Mouse (Mus musculus) intestine, embryonic 16.5 days (tissue): ENCODE results near the gene Rarb. TPM values are rescaled to one million over a fixed set of nuclear protein-coding genes. Genes with fewer than 3 reads are reported as not detected.

Experiments used
- ATAC-seq: fragments of 200-750 bp; cut with Nextera tagmentation; 2 replicates; pipeline ENCODE4 v1.8.0; 2017; ENCODE audit warnings: moderate TSS enrichment, moderate library complexity
- H3K27ac ChIP-seq: fragments of 300-500 bp; sonication (generic); 2 replicates; pipeline ENCODE4 v1.5.1; 2014; ENCODE audit warnings: mild to moderate bottlenecking, low read length
- H3K27me3 ChIP-seq: fragments of 300-500 bp; sonication (generic); replicated peaks from 2 replicates; pipeline ENCODE4 v1.6.1; 2014; ENCODE audit warnings: low read length, control low read depth, mixed read lengths; ENCODE audit not compliant: control insufficient read depth, insufficient read depth
- H3K36me3 ChIP-seq: fragments of 300-500 bp; sonication (generic); 2 replicates; pipeline ENCODE4 v1.6.1; 2014; ENCODE audit warnings: low read length, control low read depth; ENCODE audit not compliant: control insufficient read depth, insufficient read depth
- H3K4me1 ChIP-seq: fragments of 300-500 bp; sonication (generic); 2 replicates; pipeline ENCODE4 v1.6.1; 2014; ENCODE audit warnings: low read length, control low read depth, mixed read lengths; ENCODE audit not compliant: control insufficient read depth, insufficient read depth
- H3K4me2 ChIP-seq: fragments of 300-500 bp; sonication (generic); 2 replicates; pipeline ENCODE4 v1.6.1; 2014; ENCODE audit warnings: low read depth, low read length, control low read depth
- H3K4me3 ChIP-seq: fragments of 300-500 bp; sonication (generic); 2 replicates; pipeline ENCODE4 v1.5.1; 2014; ENCODE audit warnings: mild to moderate bottlenecking, low read length
- H3K9ac ChIP-seq: fragments of 300-500 bp; sonication (generic); 2 replicates; pipeline ENCODE4 v1.6.1; 2014; ENCODE audit warnings: low read depth, low read length
- H3K9me3 ChIP-seq: fragments of 300-500 bp; sonication (generic); 2 replicates; pipeline ENCODE4 v1.6.1; 2016; ENCODE audit warnings: low read length, control low read depth; ENCODE audit not compliant: control insufficient read depth
- WGBS: fragments of 180-500 bp; shearing (Covaris S2); extraction: QIAGEN DNeasy Blood & Tissue Kit; methylation state at CpG from one replicate; pipeline ENCODE4 v1.1.7; 2014; 5-methylcytosine and 5-hydroxymethylcytosine counted together
- polyA plus RNA-seq: library from polyadenylated mRNA; unstranded; fragments of >200 nt; fragmentation: Nextera tagmentation; extraction: Ambion mirVana; gene quantifications from 2 replicates; pipeline ENCODE4 v1.2.1, GENCODE M21; 2015

Rarb gene
- polyA plus RNA-seq, 1 experiment from 2014 or later, result 6.2 TPM

DNA sequence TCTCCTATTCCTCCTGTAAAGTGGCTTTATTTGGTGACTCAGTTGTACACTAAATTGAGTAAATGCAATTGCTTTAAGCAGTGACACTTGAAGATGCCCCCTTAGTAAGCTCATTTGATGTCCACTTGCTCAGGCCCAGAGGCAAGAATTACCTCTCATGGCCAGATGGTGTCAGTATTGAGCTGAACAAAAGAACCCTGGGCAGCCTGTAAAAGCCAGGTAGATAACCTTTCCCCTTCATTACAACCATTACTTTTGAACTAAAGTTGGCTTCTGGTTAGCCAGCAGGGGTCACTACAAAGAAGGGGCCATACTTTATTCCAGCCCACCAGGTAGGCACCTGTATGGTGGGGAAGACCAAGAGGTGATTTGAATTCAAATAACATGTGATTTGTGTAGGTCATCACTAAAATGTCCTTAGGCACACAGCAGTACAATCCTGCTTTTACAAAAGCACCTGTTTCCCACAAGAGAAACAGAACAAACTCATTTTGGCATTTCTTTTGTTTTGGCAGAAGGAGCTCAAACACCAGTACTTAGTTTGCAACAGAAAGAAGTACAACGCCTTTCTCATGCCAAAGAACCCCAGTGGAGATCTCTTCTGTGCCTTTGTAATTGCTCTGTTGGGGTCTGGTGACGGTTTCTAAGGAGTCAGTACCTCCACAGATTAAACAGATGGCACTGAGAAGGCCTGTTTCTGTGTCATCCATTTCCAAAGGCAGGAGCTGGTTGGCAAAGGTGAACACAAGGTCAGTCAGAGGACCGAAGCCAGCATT lies 384.4 kb downstream of the Rarb start:
- H3K27me3 ChIP-seq, result no peaks in the 10 kb centered on the region
- no peaks in the 10 kb centered on the region for H3K9me3 ChIP-seq
- peak; percentile 27; the same call in 1 of the 2 replicates for ATAC-seq
- peaks cover 3% of the 10 kb centered on the region; the same call in 1 of the 2 replicates for H3K36me3 ChIP-seq
- H3K9ac ChIP-seq, result no peak overlapping the region
- no peak overlapping the region for H3K4me2 ChIP-seq
- 75% methylated on average over 3 of the region's 3 CpGs for WGBS
- no peak overlapping the region for H3K4me3 ChIP-seq
- H3K4me1 ChIP-seq, result no peaks in the 10 kb centered on the region
- no peak overlapping the region for H3K27ac ChIP-seq

DNA sequence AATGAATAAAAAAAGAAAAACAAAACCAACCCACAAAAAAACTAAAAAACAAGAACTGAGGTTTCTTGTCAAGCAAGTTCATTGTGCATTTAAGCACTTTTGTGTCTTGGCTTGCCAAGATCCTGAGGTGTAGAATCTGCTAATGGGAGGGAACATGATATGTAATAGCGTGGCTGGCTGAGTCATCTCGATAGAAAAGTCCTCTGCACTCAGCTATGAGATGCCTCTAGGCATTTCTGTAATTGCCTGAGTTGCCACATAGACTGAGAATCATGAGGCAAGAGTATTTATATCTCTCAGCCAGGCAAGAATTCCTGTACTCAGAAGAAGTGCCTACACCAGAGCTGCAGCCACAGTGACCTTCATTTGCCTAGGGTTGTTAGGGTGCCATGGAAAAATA lies 385.8 kb downstream of the Rarb start:
- no peak for ATAC-seq
- H3K4me3 ChIP-seq, result no peak overlapping the region
- H3K27ac ChIP-seq, result no peak overlapping the region
- no peak overlapping the region for H3K4me2 ChIP-seq
- WGBS, result 82% methylated on average over 2 of the region's 2 CpGs
- peaks cover 3% of the 10 kb centered on the region; the same call in 1 of the 2 replicates for H3K36me3 ChIP-seq
- no peak overlapping the region for H3K9ac ChIP-seq
- H3K27me3 ChIP-seq, result no peaks in the 10 kb centered on the region
- no peaks in the 10 kb centered on the region for H3K4me1 ChIP-seq
- no peaks in the 10 kb centered on the region for H3K9me3 ChIP-seq

DNA sequence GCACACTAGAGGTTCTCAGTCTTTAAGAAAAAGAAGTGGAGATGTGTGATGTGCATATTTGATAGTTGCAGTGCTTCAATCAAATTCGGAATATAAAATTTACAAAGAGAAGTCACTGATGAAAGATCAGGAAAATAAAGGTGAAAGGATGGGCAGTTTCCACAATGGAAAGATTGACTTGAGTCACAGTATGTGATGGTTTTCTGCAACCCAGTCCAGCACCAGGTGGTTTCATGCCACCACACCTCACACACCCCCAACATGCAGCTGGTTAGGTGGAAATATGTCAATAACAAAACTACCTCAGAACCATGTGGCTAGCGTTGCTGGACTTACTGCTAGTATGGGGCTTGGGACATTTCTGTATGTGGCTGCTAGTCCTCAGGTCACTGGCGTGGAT lies 386.4 kb downstream of the Rarb start:
- peaks cover 3% of the 10 kb centered on the region; the same call in 1 of the 2 replicates for H3K36me3 ChIP-seq
- no peak for ATAC-seq
- H3K4me2 ChIP-seq, result no peak overlapping the region
- H3K9me3 ChIP-seq, result no peaks in the 10 kb centered on the region
- no peaks in the 10 kb centered on the region for H3K4me1 ChIP-seq
- H3K27ac ChIP-seq, result no peak overlapping the region
- 90% methylated on average over 3 of the region's 3 CpGs for WGBS
- H3K27me3 ChIP-seq, result no peaks in the 10 kb centered on the region
- no peak overlapping the region for H3K9ac ChIP-seq
- H3K4me3 ChIP-seq, result no peak overlapping the region

DNA sequence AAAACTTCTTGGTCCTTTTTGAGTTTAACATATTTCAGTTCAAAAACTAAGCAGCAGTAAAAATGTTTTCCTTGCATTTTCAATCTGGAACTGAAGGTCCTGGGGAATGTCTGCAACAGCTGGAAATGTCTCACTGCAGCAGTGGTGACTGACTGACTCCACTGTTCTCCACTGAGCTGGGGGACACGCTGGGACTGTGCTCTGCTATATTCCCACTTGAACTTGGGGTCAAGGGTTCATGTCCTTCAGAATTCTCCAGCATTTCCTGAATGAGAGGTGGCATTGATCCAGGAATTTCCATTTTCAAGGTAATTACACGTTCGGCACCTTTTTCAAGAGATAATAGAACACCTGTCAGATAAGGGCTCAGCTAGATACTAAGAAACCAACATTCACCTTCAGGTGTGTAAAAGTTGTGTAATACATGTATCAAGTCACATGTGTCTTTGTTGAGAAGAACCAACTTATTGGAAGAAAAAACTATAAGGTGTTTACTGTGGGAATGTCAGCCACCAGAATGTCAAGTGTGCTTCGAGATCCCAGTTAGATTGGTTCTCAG lies 386.9 kb downstream of the Rarb start:
- Histone ChIP-seq H3K27me3 (no peaks in the 10 kb centered on the region), H3K36me3 (peaks cover 3% of the 10 kb centered on the region; the same call in 1 of the 2 replicates), H3K4me3 (no peak overlapping the region), H3K27ac (no peak overlapping the region), H3K9me3 (no peaks in the 10 kb centered on the region), H3K4me1 (no peaks in the 10 kb centered on the region), H3K9ac (no peak overlapping the region), H3K4me2 (no peak overlapping the region)
- WGBS, result 48% methylated on average over 4 of the region's 4 CpGs
- peak; percentile 86 for ATAC-seq

DNA sequence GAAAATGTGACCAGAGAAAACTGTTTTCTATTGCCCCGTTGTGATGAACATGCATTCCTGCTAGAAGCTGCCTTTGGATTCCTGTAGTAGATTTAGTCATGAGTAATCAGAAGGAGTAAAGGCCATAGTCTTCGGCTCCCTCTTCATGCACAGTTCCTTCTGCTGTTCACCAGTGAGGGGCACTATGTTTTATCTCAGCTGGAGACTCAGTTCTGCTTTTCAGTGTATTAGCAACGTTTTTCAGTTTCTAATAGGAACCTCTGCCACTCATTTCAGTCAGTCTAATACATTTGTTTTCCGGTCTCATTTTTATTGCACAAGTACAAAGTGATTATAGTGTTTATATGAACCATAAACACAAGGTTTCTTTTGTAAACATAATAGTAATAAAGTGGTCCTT lies 391.4 kb downstream of the Rarb start:
- Histone ChIP-seq H3K9ac (no peak overlapping the region), H3K36me3 (peaks cover 3% of the 10 kb centered on the region; the same call in 1 of the 2 replicates), H3K9me3 (no peaks in the 10 kb centered on the region), H3K27ac (no peak overlapping the region), H3K4me3 (no peak overlapping the region), H3K4me2 (no peak overlapping the region), H3K27me3 (no peaks in the 10 kb centered on the region), H3K4me1 (no peaks in the 10 kb centered on the region)
- 55% methylated on average over 4 of the region's 4 CpGs for WGBS
- ATAC-seq, result no peak

DNA sequence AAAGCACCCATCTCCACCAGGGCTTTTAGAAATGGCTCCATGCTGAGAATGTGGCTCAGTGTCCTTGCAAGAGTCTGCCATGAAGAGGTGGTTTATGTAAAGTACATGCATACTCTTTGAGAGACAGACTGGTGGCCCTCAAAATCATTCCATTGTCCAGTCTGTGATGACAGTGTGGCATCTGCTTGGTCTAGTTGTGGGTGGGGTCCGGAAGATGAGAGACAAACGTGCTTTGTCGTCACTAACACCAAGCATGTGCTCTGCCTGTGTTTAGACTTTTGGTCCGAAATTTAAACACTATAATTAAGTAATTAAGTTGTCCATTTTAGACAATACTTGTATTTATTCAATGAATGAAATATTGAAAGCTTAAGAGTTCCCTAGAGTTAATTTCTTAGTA lies 404.8 kb downstream of the Rarb start:
- 76% methylated on average over 4 of the region's 4 CpGs for WGBS
- Histone ChIP-seq H3K36me3 (peaks cover 4% of the 10 kb centered on the region; the same call in 1 of the 2 replicates), H3K27ac (no peak overlapping the region), H3K4me3 (no peak overlapping the region), H3K4me1 (no peaks in the 10 kb centered on the region), H3K9ac (no peak overlapping the region), H3K4me2 (no peak overlapping the region), H3K27me3 (no peaks in the 10 kb centered on the region), H3K9me3 (no peaks in the 10 kb centered on the region)
- no peak for ATAC-seq

DNA sequence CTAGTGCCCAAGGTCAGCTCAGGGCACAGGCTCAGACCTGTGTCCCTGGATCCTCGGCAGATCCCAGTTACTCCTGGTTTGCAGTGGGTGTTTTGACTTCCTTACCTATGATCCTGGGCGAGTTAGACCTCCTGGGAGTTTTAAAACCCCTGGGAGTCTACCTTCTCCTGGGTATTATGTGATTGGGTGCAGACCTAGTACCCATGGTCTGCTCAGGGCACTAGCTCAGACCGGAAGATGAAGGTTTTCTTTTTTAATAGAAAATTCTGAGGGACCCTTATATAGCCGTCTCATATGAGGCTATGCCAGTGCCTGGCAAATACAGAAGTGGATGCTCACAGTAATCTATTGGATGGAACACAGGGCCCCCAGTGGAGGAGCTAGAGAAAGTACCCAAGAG lies 413.8 kb downstream of the Rarb start:
- 94% methylated on average over 4 of the region's 4 CpGs for WGBS
- no peak for ATAC-seq

DNA sequence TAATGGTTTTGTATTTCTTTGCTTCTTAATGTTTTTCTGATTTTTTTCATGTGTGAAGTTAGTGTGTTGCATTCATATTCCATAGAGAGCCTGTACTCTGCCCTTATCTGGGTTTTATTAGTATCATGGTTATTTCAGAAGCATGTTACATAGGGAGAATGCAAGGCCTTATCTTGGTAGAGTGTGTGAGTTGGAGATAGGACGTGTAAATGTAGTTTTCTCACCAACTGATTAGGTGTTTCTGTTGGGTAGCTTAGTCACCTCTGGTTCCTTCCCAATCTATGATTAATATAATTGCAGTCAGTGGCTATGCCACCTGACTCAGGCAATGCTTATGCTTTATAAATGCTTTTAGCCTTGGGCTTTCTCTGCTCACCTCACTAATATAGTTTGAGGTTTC lies 434.2 kb downstream of the Rarb start:
- Histone ChIP-seq H3K9ac (no peak overlapping the region), H3K4me1 (peaks cover 5% of the 10 kb centered on the region; the same call in 1 of the 2 replicates), H3K4me2 (no peak overlapping the region), H3K36me3 (no peaks in the 10 kb centered on the region), H3K9me3 (no peaks in the 10 kb centered on the region), H3K27ac (no peak overlapping the region), H3K27me3 (no peaks in the 10 kb centered on the region), H3K4me3 (no peak overlapping the region)
- WGBS, result 62% methylated on average over 1 of the region's 1 CpGs
- ATAC-seq, result peak; percentile 64

More for the DNA sequence above, 413.8 kb downstream of the Rarb start:
- no peak overlapping the region for H3K27ac ChIP-seq
- H3K9ac ChIP-seq, result no peak overlapping the region
- no peaks in the 10 kb centered on the region for H3K9me3 ChIP-seq
- no peaks in the 10 kb centered on the region for H3K4me1 ChIP-seq
- no peaks in the 10 kb centered on the region for H3K27me3 ChIP-seq
- H3K4me3 ChIP-seq, result no peak overlapping the region
- 0 out of 2 replicates have a peak, but pooled peaks cover 3% of the 10 kb centered on the region for H3K36me3 ChIP-seq
- H3K4me2 ChIP-seq, result no peak overlapping the region
